Mouse (Mus musculus): ENCODE measurements around the gene Muc1. TPM values are rescaled to one million over a fixed set of nuclear protein-coding genes. Genes with fewer than 3 reads are reported as not detected.

The Muc1 gene
- polyA plus RNA-seq, 1 experiment = 2.5 TPM

DNA sequence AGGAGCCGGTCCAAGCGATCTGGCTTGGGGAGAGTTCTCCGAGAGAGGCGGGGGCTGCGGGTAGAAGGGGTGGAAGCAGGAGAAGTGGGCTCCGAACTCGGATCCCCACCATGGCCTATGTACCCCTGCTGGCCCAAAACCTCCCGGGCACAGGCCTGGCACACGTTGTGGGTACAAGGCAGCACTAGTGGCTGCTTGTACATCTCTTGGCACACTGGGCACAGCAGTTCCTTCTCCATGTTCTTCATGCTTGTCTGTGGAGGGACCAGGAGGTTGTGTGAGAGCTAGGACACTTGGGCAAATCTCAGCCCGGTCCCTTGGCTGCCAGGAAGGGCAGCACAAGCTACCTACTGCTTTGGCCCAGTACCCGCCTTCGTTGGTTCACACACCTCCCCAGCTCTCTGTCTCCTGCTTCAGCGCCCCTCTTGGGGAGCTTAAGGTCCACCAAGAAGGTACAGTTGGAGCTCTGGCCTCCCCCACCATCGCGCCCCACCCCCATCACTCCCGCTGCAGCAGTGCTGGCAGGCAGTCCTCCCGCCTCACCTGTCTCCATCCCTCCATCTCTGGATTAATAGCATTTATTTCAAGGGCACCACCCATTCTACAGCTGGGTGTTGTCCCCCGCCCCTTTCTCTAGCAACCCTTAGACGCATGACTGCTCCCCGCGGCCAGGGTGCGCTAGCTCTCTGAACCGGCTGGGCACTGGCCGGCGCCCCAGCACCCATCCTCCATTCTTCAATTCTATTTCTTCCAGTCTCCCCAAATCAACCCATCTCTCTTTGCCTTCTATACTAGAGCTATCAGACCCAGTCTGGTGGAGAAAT lies 15.5 kb downstream of the Muc1 start:
- no peak for TF ChIP-seq CTCF (IDR thresholded peaks at IDR 0.05; ENCODE audit: borderline replicate concordance, insufficient read depth, low read length)
- no peak; the same call in 1 of the 2 replicates for TF ChIP-seq POLR2A (IDR thresholded peaks at IDR 0.05; ENCODE audit: low read depth, low read length)
- Histone ChIP-seq H3K4me3 (ENCODE audit: insufficient read depth, low read length) (peak overlapping the region; percentile 56), H3K4me1 (ENCODE audit: control insufficient read depth, insufficient read depth, low read length) (peaks cover 4% of the 10 kb centered on the region; the same call in 1 of the 2 replicates), H3K27ac (ENCODE audit: insufficient read depth, low read length) (peak overlapping the region; percentile 39; the same call in 1 of the 2 replicates)

DNA sequence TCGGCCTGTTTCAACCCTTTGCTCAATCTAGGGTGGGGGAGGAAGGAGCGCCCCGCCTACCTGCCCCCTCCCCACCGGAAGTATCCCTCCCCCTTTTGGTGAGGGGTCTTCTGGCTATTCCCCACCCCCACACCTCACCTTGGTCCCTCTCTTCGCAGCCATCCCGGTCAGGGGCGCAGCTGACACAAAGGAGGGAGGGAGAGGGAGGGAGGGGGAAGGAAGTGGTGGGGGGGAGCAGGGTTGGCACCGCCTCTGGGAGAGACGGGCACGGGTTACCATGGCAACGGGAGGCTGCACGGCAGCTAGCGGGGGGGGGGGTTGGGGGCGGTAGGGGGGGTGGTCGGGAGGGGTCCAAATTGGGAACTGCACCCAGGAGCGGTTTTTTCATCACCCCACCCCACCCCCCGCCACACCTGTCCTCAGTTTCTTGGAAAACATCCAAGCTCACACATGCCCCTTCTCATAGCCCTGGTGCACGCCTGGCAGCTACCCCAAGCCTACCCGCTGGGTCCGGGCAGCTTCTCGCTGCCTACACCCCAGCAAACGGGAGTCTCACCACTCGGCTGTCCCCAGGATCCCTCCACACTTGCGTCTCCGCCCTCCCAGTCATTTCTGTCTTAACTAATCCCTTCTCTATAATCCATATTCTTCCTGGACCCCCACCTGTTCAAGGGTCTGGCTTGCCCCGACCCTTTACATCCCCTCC lies 16.3 kb downstream of the Muc1 start:
- TF ChIP-seq POLR2A (IDR thresholded peaks at IDR 0.05; ENCODE audit: low read depth, low read length) (peak; percentile 28; the same call in 1 of the 2 replicates), CTCF (IDR thresholded peaks at IDR 0.05; ENCODE audit: borderline replicate concordance, insufficient read depth, low read length) (no peak)
- peak overlapping the region; percentile 56 for H3K4me3 ChIP-seq (ENCODE audit: insufficient read depth, low read length)
- peaks cover 4% of the 10 kb centered on the region; the same call in 1 of the 2 replicates for H3K4me1 ChIP-seq (ENCODE audit: control insufficient read depth, insufficient read depth, low read length)
- peak overlapping the region; percentile 70 for H3K27ac ChIP-seq (ENCODE audit: insufficient read depth, low read length)

DNA sequence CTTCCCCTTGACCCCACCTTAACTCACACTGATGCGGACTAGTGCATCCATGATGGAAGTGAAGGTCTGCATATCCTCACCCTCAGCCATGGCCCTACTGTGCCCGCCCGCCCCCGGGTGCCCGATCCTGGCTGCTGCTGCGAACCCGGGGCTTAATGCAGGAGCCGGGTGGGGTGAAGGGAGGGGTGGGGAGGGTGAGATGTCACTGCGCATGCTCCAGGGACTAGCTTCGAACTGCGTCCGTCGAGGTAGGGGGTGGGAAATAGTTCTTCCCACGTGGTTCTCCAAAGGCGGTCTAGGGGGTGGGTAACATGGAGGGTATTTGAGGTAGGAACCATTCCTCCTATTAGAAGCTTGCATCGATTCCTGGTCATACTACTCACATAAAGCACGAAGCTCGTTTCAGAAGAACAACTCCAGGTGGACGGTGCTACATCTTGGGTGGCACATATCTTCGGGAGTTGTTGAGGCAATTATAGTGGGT lies 16.9 kb downstream of the Muc1 start, which contains the start of gene Krtcap2:
TSS of gene Krtcap2 (plus strand) at position 279 of the 484 bp plus-strand sequence.
- H3K4me3 ChIP-seq (ENCODE audit: insufficient read depth, low read length) = peak within 1 kb of the TSS; percentile 76
- H3K27ac ChIP-seq (ENCODE audit: insufficient read depth, low read length) = peak within 1 kb of the TSS; percentile 77
- TF ChIP-seq POLR2A (IDR thresholded peaks at IDR 0.05; ENCODE audit: low read depth, low read length) (peak; percentile 48), CTCF (IDR thresholded peaks at IDR 0.05; ENCODE audit: borderline replicate concordance, insufficient read depth, low read length) (no peak)
- H3K4me1 ChIP-seq (ENCODE audit: control insufficient read depth, insufficient read depth, low read length) = peaks cover 4% of the 10 kb centered on the region; the same call in 1 of the 2 replicates

DNA sequence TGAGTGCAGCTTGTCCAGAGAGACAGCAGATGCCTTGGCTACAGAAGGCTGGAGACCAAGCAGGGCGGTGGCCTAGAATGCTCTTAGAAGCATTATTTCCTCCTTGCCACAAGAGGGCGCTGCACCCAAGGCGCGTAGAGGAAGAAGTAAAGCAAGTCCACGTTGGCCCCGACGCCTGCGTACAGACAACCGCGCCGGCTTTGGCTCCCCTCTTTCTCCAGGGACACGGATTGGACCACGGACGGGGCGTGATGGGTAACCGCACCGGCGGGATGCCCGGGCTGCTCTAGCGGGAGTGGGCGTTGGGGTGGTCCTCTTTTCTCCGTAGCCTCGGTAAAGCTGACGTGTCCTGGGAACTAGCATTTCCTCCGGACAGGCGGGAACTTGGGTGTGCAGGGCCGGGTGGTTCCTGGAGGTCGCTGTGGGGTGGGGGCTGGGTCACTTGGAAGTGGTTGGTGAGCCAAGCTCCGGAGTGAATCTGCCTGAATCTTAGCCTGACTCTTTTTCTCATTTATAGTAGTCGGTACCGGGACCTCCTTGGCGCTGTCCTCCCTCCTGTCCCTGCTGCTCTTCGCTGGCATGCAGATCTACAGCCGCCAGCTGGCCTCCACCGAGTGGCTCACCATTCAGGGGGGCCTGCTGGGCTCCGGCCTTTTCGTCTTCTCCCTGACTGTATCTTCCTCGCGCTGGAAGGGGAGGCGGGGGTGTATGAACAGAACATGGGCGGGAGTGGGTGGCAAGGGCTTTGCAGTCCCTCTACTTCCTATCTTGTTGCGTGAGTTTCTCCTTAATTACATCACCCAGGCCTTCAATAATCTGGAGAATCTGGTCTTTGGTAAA lies 17.6 kb downstream of the Muc1 start, which contains the start of gene Trim46:
TSS of gene Trim46 (minus strand) at position 49 of the 840 bp plus-strand sequence.
- TF ChIP-seq POLR2A (IDR thresholded peaks at IDR 0.05; ENCODE audit: low read depth, low read length) = peak; percentile 63
- TF ChIP-seq CTCF (IDR thresholded peaks at IDR 0.05; ENCODE audit: borderline replicate concordance, insufficient read depth, low read length) = peak; percentile 91; the same call in 1 of the 2 replicates
- Histone ChIP-seq H3K4me1 (ENCODE audit: control insufficient read depth, insufficient read depth, low read length) (peaks cover 4% of the 10 kb centered on the region; the same call in 1 of the 2 replicates), H3K27ac (ENCODE audit: insufficient read depth, low read length) (peak within 1 kb of the TSS; percentile 77), H3K4me3 (ENCODE audit: insufficient read depth, low read length) (peak within 1 kb of the TSS; percentile 76)

DNA sequence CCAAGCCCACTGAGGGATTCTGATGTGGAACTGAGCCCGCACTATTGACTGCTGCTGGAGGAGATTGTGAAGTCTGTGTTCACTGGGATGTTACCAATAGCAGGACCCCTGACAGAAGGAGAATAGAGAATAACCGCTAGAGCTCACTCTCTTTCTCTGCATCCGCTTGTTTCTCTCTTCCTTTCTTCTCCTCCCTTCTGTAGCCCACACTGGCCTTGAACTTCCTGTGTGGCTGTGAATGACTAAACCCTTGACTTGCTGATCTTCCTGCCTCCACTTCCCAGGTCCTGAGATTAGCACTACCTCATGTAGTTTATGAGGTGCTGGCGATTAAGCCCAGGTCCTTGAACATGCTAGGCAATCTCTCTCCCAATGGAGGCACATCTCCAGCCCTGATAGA lies 18.6 kb downstream of the Muc1 start:
- Histone ChIP-seq H3K27ac (ENCODE audit: insufficient read depth, low read length) (peak overlapping the region; percentile 15; the same call in 1 of the 2 replicates), H3K4me1 (ENCODE audit: control insufficient read depth, insufficient read depth, low read length) (peaks cover 4% of the 10 kb centered on the region; the same call in 1 of the 2 replicates), H3K4me3 (ENCODE audit: insufficient read depth, low read length) (peak overlapping the region; percentile 76)
- TF ChIP-seq CTCF (IDR thresholded peaks at IDR 0.05; ENCODE audit: borderline replicate concordance, insufficient read depth, low read length) (no peak), POLR2A (IDR thresholded peaks at IDR 0.05; ENCODE audit: low read depth, low read length) (0 out of 2 replicates have a peak, but pooled peaks have one; percentile 24)

DNA sequence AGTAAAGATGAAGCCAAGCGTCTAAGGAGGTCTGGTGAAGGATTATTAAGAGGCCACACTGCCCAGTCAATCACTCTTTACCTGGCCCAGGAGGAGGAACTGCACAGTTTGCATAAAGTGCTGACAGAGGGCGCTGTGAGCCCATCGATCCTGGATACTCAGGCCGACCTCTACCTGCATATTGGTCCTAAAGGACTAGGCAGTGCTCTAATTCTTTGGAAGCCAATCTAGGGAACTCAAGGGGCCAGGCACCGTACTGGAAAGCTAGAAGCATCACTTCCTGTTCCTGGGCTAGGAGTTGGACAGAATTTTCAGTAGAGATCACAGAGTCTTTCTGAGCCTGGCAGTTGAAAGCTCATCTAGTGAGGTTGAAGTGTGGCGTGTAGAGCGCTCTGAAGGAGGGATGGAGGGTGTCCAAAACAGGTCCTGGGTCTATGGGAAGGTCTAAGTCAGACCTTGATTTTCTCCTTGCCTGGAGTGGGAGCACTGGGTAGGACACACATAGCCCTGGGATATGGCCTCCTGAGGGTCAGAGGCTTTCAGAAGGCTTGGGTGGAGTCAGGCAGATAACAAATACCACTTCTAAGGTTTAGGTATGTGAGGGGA lies 21.7 kb downstream of the Muc1 start:
- Histone ChIP-seq H3K4me3 (ENCODE audit: insufficient read depth, low read length) (no peak overlapping the region), H3K27ac (ENCODE audit: insufficient read depth, low read length) (no peak overlapping the region), H3K4me1 (ENCODE audit: control insufficient read depth, insufficient read depth, low read length) (peaks cover 4% of the 10 kb centered on the region; the same call in 1 of the 2 replicates)
- TF ChIP-seq CTCF (IDR thresholded peaks at IDR 0.05; ENCODE audit: borderline replicate concordance, insufficient read depth, low read length) (peak; percentile 66; the same call in 1 of the 2 replicates), POLR2A (IDR thresholded peaks at IDR 0.05; ENCODE audit: low read depth, low read length) (peak; percentile 47)

DNA sequence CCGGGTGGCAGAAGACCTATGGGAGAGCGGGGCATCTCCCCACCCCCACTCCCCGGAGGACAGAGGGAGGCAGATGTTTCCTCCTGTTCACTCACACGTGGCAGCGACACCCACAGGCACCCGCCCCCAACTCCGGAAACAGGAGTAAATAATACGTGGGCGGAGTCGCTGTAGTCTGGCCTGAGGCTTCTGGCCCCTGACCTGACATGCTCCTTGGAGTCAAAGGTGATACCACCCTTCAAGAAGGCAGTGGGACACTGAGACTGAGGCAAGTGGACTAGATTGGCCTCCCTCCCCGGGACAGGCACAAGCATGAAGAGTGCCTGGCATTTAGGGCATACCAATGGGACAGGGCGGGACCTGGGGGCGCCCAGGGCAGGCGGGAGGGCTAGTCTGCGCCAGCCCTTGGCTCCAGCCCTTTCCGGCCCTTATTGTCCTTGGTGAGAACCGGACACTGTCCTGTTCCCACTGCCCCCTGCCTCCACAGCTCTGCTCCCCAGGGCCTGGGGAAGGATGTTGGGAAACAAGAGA lies 22.6 kb downstream of the Muc1 start:
- no peak for TF ChIP-seq CTCF (IDR thresholded peaks at IDR 0.05; ENCODE audit: borderline replicate concordance, insufficient read depth, low read length)
- TF ChIP-seq POLR2A (IDR thresholded peaks at IDR 0.05; ENCODE audit: low read depth, low read length) = no peak
- Histone ChIP-seq H3K27ac (ENCODE audit: insufficient read depth, low read length) (no peak overlapping the region), H3K4me3 (ENCODE audit: insufficient read depth, low read length) (no peak overlapping the region), H3K4me1 (ENCODE audit: control insufficient read depth, insufficient read depth, low read length) (peaks cover 4% of the 10 kb centered on the region; the same call in 1 of the 2 replicates)

DNA sequence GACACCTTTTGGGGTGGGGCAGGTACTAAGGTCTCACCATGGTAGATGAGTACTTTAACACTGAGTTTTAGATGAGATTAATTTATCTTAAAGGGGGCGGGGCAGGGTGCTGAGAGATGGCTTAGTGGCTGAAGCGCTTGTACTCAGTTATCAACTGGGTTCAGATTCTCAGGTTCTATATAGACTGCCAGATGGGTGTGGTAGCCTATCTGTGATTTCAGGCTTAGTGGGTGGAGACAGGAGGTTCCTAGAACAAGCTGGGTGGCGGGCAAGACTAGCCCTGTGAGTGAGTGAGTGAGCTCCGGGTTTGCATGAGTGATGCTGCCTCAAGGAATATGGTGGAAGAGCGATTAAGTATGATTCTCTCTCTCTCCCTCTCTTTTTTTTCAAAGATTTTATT lies 26.1 kb downstream of the Muc1 start:
- no peaks in the 10 kb centered on the region for H3K4me1 ChIP-seq (ENCODE audit: control insufficient read depth, insufficient read depth, low read length)
- H3K4me3 ChIP-seq (ENCODE audit: insufficient read depth, low read length) = no peak overlapping the region
- H3K27ac ChIP-seq (ENCODE audit: insufficient read depth, low read length) = no peak overlapping the region
- TF ChIP-seq POLR2A (IDR thresholded peaks at IDR 0.05; ENCODE audit: low read depth, low read length) (no peak), CTCF (IDR thresholded peaks at IDR 0.05; ENCODE audit: borderline replicate concordance, insufficient read depth, low read length) (no peak)
